Mouse (Mus musculus) embryonic fibroblast, embryonic 13.5 days (primary cell): ENCODE results near the gene Hmg20b. TPM values are rescaled to one million over a fixed set of nuclear protein-coding genes. Genes with fewer than 3 reads are reported as not detected.

Experiments used
- H3K27ac ChIP-seq: 2 replicates; pipeline ENCODE4 v1.5.1; 2012; ENCODE audit warnings: low read length, control low read depth, inconsistent platforms; ENCODE audit not compliant: insufficient read depth
- H3K4me1 ChIP-seq: 2 replicates; pipeline ENCODE4 v1.6.1; 2011; ENCODE audit warnings: low read length; ENCODE audit not compliant: control insufficient read depth, insufficient read depth
- H3K4me3 ChIP-seq: 2 replicates; pipeline ENCODE4 v1.5.1; 2011; ENCODE audit warnings: mild to moderate bottlenecking, control low read depth, low read length; ENCODE audit not compliant: insufficient read depth
- CTCF ChIP-seq: IDR thresholded peaks from 2 replicates; pipeline ENCODE4 v1.5.1; 2011; ENCODE audit warnings: mild to moderate bottlenecking, control low read depth, low read length, moderate library complexity, borderline replicate concordance; ENCODE audit not compliant: insufficient read depth
- POLR2A ChIP-seq: IDR thresholded peaks from 2 replicates; pipeline ENCODE4 v1.6.1; 2011; ENCODE audit warnings: low read depth, mild to moderate bottlenecking, control low read depth, low read length, moderate library complexity
- polyA plus RNA-seq: library from polyadenylated mRNA; stranded (reverse); fragments of >200 nt; gene quantifications from 2 replicates; pipeline ENCODE4 v1.2.4, GENCODE M21; 2011; ENCODE audit warnings: low read depth; ENCODE audit not compliant: missing spikeins, insufficient read length

Gene Hmg20b
- polyA plus RNA-seq, 1 experiment, result 81.8 TPM

GRCm38 (mm10) chr10:81356991-81357844, 6.9 kb upstream of the Hmg20b start, which contains the start of gene Mfsd12:
Mfsd12 (plus strand) TSS chr10:81357491.
- H3K27ac ChIP-seq, result no peak within 1 kb of the TSS
- no peak for TF ChIP-seq CTCF
- TF ChIP-seq POLR2A, result peak; percentile 61
- peak within 1 kb of the TSS; percentile 67 for H3K4me3 ChIP-seq
- 0 out of 2 replicates have a peak, but pooled peaks cover 2% of the 10 kb centered on the region for H3K4me1 ChIP-seq

- 0 out of 2 replicates have a peak, but pooled peaks cover 2% of the 10 kb centered on the region for H3K4me1 ChIP-seq
- TF ChIP-seq CTCF, result no peak
- no peak for TF ChIP-seq POLR2A
Observed at GRCm38 (mm10) chr10:81356352-81356990, 6.2 kb upstream of the Hmg20b start.

GRCm38 (mm10) chr10:81355533-81355932, 5.3 kb upstream of the Hmg20b start:
- TF ChIP-seq POLR2A (no peak), CTCF (no peak)
- 0 out of 2 replicates have a peak, but pooled peaks cover 2% of the 10 kb centered on the region for H3K4me1 ChIP-seq
- no peak overlapping the region for H3K4me3 ChIP-seq
- H3K27ac ChIP-seq, result no peak overlapping the region

More at GRCm38 (mm10) chr10:81356352-81356990, 6.2 kb upstream of the Hmg20b start:
- H3K27ac ChIP-seq, result no peak overlapping the region
- H3K4me3 ChIP-seq, result no peak overlapping the region

- Histone ChIP-seq H3K4me1 (0 out of 2 replicates have a peak, but pooled peaks cover 2% of the 10 kb centered on the region), H3K4me3 (no peak overlapping the region), H3K27ac (no peak overlapping the region)
- TF ChIP-seq POLR2A (no peak), CTCF (no peak)
Observed at GRCm38 (mm10) chr10:81354738-81355477, 4.6 kb upstream of the Hmg20b start.

- TF ChIP-seq CTCF (no peak), POLR2A (no peak)
- Histone ChIP-seq H3K4me1 (peaks cover 4% of the 10 kb centered on the region; the same call in 1 of the 2 replicates), H3K4me3 (no peak overlapping the region), H3K27ac (no peak overlapping the region)
Observed at GRCm38 (mm10) chr10:81351678-81352291, 1.5 kb upstream of the Hmg20b start.

GRCm38 (mm10) chr10:81349961-81350350, 324 bp downstream of the Hmg20b start:
- Histone ChIP-seq H3K4me1 (peaks cover 4% of the 10 kb centered on the region; the same call in 1 of the 2 replicates), H3K4me3 (peak overlapping the region; percentile 77), H3K27ac (peak overlapping the region; percentile 75)
- TF ChIP-seq CTCF (no peak), POLR2A (peak; percentile 44)

GRCm38 (mm10) chr10:81349146-81349545, 1.1 kb downstream of the Hmg20b start:
- Histone ChIP-seq H3K4me1 (peaks cover 4% of the 10 kb centered on the region; the same call in 1 of the 2 replicates), H3K4me3 (peak overlapping the region; percentile 77), H3K27ac (peak overlapping the region; percentile 75)
- TF ChIP-seq CTCF (no peak), POLR2A (peak; percentile 64)

- H3K4me1 ChIP-seq, result peaks cover 4% of the 10 kb centered on the region; the same call in 1 of the 2 replicates
- no peak overlapping the region for H3K27ac ChIP-seq
- TF ChIP-seq POLR2A (0 out of 2 replicates have a peak, but pooled peaks have one; percentile 8), CTCF (peak; percentile 45; the same call in 1 of the 2 replicates)
- H3K4me3 ChIP-seq, result no peak overlapping the region
Observed at GRCm38 (mm10) chr10:81346453-81347067, 3.7 kb downstream of the Hmg20b start.
